Mouse (Mus musculus) adrenal gland, postnatal 0 days (tissue): ENCODE measurements around the gene Ppm1l. TPM values are rescaled to one million over a fixed set of nuclear protein-coding genes. Genes with fewer than 3 reads are reported as not detected.

Experiments
- polyA plus RNA-seq: library from polyadenylated mRNA; unstranded; fragments of >200 nt; fragmentation: Nextera tagmentation; extraction: Ambion mirVana; gene quantifications from 2 replicates; pipeline ENCODE4 v1.2.1, GENCODE M21; 2015

Ppm1l gene
- 6.6 and 7.7 TPM in 2 replicates for polyA plus RNA-seq

DNA sequence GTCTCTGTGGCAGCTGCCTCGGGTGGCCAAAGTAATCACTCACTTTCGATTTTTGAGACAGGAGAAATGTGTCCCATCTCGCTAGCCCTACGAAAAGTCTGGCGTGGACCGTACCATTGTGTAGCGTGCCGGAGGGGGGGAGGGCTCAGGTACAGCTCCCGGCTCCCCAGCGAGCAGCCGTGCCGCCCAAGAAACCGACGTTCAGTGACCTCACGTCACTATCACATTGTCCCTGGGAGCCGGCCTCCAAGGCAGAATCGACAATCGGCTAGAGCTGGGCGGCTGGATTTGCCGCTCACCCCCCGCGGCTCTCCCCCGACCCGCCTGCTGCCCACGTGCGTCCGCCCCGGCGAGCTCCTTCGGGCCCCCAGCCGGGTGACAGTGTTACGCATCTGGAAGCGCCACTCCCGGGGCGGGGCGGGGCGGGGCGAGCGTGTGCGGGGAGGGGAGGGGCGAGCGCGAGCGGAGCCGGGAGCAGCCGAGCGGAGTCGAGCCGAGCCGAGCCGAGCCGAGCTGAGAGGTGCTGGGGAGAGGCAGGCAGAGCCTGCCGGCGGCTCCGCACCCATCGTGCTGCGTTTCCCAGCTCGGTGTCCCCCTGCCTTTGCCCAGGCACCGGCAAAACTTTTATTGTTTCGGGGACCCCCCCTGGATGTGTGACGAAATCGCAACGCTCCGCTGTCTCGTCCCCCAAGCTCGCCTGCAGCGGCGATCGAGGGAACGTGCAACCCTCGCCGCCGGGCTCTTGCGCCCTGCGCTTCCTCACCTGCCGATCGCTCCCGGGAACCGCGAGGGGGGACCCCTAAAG, at the start of gene Ppm1l:
Gene Ppm1l, plus strand, starts transcription at position 471 of the 805 bp plus-strand sequence.

DNA sequence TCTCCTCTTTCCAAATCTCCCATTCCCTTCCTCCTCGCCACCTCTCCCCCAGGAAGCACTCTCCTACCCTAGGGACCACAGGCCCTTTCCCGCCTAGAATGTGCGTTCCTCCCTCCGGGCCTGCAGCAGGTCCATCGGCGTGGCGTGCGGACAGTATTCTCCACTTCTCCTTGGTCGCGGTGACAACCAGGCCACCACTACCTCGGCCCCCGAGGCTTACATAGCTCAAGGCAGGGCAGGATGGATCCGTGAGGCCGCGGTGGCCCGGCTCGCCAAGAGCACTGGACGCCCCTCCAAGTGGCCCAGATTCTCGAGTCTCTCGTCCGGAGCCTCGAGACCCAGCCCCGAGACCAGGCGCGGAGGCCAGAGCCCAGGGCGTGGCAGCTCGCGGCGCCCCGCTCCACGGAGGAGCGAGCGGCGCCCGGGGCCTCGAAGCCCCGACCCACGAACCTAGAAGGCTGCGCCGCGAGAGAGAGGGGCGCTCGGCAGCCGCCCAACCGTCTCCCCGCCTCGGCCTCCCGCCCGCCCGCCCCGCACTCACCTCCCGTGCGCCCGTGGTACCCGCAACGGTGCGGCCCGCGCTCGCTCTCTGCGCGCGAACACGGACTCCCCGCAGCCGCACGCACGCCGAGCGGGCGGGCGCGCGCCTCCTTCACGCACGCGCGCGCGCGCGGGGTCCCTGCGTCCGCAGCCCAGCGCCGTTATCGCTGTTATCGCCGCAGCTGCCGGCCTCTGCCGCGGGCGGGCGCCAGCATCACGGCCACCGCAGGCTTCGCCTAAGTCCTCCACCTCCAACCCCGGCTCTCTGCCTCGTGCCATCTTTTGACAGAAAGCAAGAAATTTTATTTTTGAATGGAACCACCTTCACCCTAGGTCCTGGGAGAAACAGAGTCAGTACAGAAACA, 281.9 kb downstream of the Ppm1l start, which contains the start of gene B3galnt1:
Gene B3galnt1, minus strand, starts transcription at position 700 of the 905 bp plus-strand sequence.

Other genes with a start within 250 kb of the Ppm1l start
- gene Kpna4, start 189.7 kb upstream of the Ppm1l start, polyA plus RNA-seq = 18.5 and 26.4 TPM in 2 replicates
- gene Arl14, start 94.4 kb upstream of the Ppm1l start, polyA plus RNA-seq = not detected in 2 replicates